Mouse (Mus musculus): ENCODE measurements around the gene Plppr3. TPM values are rescaled to one million over a fixed set of nuclear protein-coding genes. Genes with fewer than 3 reads are reported as not detected.

Plppr3 gene
- polyA plus RNA-seq, 1 experiment = not detected

GRCm38 (mm10) chr10:79909092-79909922 is 34.9 kb upstream of the Plppr3 start:
- TF ChIP-seq GATA1 (IDR thresholded peaks at IDR 0.05; ENCODE audit: low read length) = no peak

- TF ChIP-seq GATA1 (IDR thresholded peaks at IDR 0.05; ENCODE audit: low read length) = no peak
Observed at GRCm38 (mm10) chr10:79908167-79909091, 34.0 kb upstream of the Plppr3 start, which contains the start of gene Med16. Med16 (minus strand) TSS chr10:79908923.

- no peak for TF ChIP-seq GATA1 (IDR thresholded peaks at IDR 0.05; ENCODE audit: low read length)
Observed at GRCm38 (mm10) chr10:79907415-79907814, 33.0 kb upstream of the Plppr3 start.

GRCm38 (mm10) chr10:79906712-79907111 is 32.3 kb upstream of the Plppr3 start:
- no peak for TF ChIP-seq GATA1 (IDR thresholded peaks at IDR 0.05; ENCODE audit: low read length)

GRCm38 (mm10) chr10:79900951-79901410 is 26.5 kb upstream of the Plppr3 start:
- no peak for TF ChIP-seq GATA1 (IDR thresholded peaks at IDR 0.05; ENCODE audit: low read length)

- no peak for TF ChIP-seq GATA1 (IDR thresholded peaks at IDR 0.05; ENCODE audit: low read length)
Observed at GRCm38 (mm10) chr10:79897316-79898245, 23.1 kb upstream of the Plppr3 start.

GRCm38 (mm10) chr10:79896814-79897213 is 22.4 kb upstream of the Plppr3 start:
- TF ChIP-seq GATA1 (IDR thresholded peaks at IDR 0.05; ENCODE audit: low read length) = no peak

- no peak for TF ChIP-seq GATA1 (IDR thresholded peaks at IDR 0.05; ENCODE audit: low read length)
Observed at GRCm38 (mm10) chr10:79896306-79896705, 21.9 kb upstream of the Plppr3 start.

- TF ChIP-seq GATA1 (IDR thresholded peaks at IDR 0.05; ENCODE audit: low read length) = no peak
Observed at GRCm38 (mm10) chr10:79890670-79891069, 16.2 kb upstream of the Plppr3 start, which contains the start of gene Cfd. Cfd (plus strand) TSS chr10:79890853.

- no peak for TF ChIP-seq GATA1 (IDR thresholded peaks at IDR 0.05; ENCODE audit: low read length)
Observed at GRCm38 (mm10) chr10:79889386-79889785, 15.0 kb upstream of the Plppr3 start.

GRCm38 (mm10) chr10:79886611-79887010 is 12.2 kb upstream of the Plppr3 start:
- TF ChIP-seq GATA1 (IDR thresholded peaks at IDR 0.05; ENCODE audit: low read length) = no peak

- TF ChIP-seq GATA1 (IDR thresholded peaks at IDR 0.05; ENCODE audit: low read length) = no peak
Observed at GRCm38 (mm10) chr10:79886054-79886453, 11.6 kb upstream of the Plppr3 start, which contains the start of gene Elane. Elane (plus strand) TSS chr10:79886247.

GRCm38 (mm10) chr10:79884446-79884845 is 10.0 kb upstream of the Plppr3 start:
- no peak for TF ChIP-seq GATA1 (IDR thresholded peaks at IDR 0.05; ENCODE audit: low read length)

GRCm38 (mm10) chr10:79883297-79884084 is 9.1 kb upstream of the Plppr3 start:
- TF ChIP-seq GATA1 (IDR thresholded peaks at IDR 0.05; ENCODE audit: low read length) = no peak

Measured in G1E-ER4 (cell line).